Mouse (Mus musculus): Measurements from ENCODE around the gene Zfhx3. TPM values are rescaled to one million over a fixed set of nuclear protein-coding genes. Genes with fewer than 3 reads are reported as not detected.

Zfhx3 gene
- polyA plus RNA-seq, 2 experiments = 0.25 to 0.65 TPM

DNA sequence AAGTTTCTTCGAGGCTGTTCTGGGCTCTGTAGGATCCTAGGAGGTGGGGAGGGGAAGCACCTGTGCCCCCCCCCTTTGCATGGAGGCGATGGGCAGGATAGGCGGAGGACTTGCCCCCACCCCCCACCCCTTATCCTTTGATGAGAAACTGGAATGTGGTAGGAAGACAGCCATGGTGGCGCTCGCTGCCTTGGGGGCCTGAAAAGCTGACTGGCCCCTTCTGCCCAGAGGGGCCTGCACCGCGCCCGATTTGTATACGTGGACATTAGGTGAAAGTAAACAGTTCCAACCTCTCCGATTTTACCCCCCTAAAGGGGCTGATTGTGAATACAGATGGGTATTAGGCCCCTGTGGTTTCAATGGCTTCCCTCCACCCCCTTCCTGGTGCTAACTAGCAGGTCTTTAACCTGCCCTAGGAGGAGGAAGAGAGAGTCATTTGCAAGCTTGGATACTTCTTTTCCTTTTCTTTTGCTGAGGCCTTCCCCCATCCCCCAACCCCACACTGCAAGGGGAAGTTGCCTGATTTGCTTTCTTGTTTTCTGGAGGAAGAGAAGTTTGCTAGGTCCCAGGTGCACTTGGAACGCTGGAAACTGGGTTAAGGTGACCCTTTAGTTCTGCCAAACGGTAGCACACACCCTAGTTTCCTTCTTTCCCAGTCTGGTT, 787.4 kb downstream of the Zfhx3 start:
- Histone ChIP-seq H3K4me3 (ENCODE audit: insufficient read depth in 1 of 2, low read depth in 2 of 2, low read length in 2 of 2) (no peak overlapping the region), H3K27me3 (ENCODE audit: control insufficient read depth, insufficient read depth, low read length) (no peaks in the 10 kb centered on the region), H3K9ac (replicated peaks) (no peak overlapping the region), H3K4me2 (ENCODE audit: low read depth) (no peak overlapping the region), H3K9me3 (ENCODE audit: control insufficient read depth, low read length) (no peaks in the 10 kb centered on the region), H3K4me1 (replicated peaks; ENCODE audit: control insufficient read depth in 2 of 2, insufficient read depth in 2 of 2, low read length in 1 of 2) (peaks cover 0 to 18% of the 10 kb centered on the region in 2 experiments; a peak in 3 of 4 replicates), H3K36me3 (replicated peaks; ENCODE audit: control insufficient read depth, insufficient read depth, low read depth) (no peaks in the 10 kb centered on the region), H3K27ac (no peak overlapping the region)
- ATAC-seq (ENCODE audit: insufficient read depth) (no peak), DNase-seq (ENCODE audit: low read depth in 3 of 3, low spot score in 3 of 3) (no peak)
- TF ChIP-seq CTCF (IDR thresholded peaks at IDR 0.05; ENCODE audit: low read depth) = no peak
- TF ChIP-seq EP300 (IDR thresholded peaks at IDR 0.05; ENCODE audit: low read depth) = no peak
- 28% methylated on average over 12 of the region's 12 CpGs for WGBS (ENCODE audit: insufficient replicate concordance)

- Histone ChIP-seq H3K4me2 (ENCODE audit: low read depth) (no peak overlapping the region), H3K27me3 (ENCODE audit: control insufficient read depth, insufficient read depth, low read length) (no peaks in the 10 kb centered on the region), H3K36me3 (replicated peaks; ENCODE audit: control insufficient read depth, insufficient read depth, low read depth) (no peaks in the 10 kb centered on the region), H3K27ac (no peak overlapping the region), H3K4me3 (ENCODE audit: insufficient read depth in 1 of 2, low read depth in 2 of 2, low read length in 2 of 2) (no peak overlapping the region), H3K9ac (replicated peaks) (no peak overlapping the region), H3K4me1 (replicated peaks; ENCODE audit: control insufficient read depth in 2 of 2, insufficient read depth in 2 of 2, low read length in 1 of 2) (peaks cover 0 to 20% of the 10 kb centered on the region in 2 experiments; a peak in 2 of 4 replicates), H3K9me3 (ENCODE audit: control insufficient read depth, low read length) (no peaks in the 10 kb centered on the region)
- ATAC-seq (ENCODE audit: insufficient read depth) (no peak), DNase-seq (ENCODE audit: low read depth in 3 of 3, low spot score in 3 of 3) (no peak)
- no peak for TF ChIP-seq CTCF (IDR thresholded peaks at IDR 0.05; ENCODE audit: low read depth)
- TF ChIP-seq EP300 (IDR thresholded peaks at IDR 0.05; ENCODE audit: low read depth) = no peak
- 44% methylated on average over 9 of the region's 9 CpGs for WGBS (ENCODE audit: insufficient replicate concordance)
Observed at GRCm38 (mm10) chr8:108730907-108731440, 788.5 kb downstream of the Zfhx3 start.

DNA sequence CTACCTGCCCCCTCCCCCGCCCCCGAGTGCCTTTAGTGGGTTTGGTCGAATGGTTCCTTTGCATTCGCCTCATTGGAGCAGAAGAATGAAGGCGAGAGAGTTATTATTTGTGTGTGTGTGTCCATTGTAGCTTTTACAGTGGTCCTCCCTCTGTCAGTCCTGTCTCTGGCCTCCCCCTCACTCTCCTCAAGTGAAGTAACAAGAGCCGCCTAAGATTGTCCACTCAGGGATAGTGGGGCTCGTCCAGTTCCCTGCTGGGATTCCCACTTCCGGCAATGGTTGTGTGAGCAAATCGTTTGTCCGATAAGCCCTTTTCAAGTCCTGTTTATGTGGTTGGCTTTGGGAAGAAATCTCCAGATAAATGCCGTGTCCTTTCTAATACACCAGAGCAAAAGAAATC, 790.1 kb downstream of the Zfhx3 start:
- Histone ChIP-seq H3K9me3 (ENCODE audit: control insufficient read depth, low read length) (no peaks in the 10 kb centered on the region), H3K4me2 (ENCODE audit: low read depth) (no peak overlapping the region), H3K4me1 (replicated peaks; ENCODE audit: control insufficient read depth in 2 of 2, insufficient read depth in 2 of 2, low read length in 1 of 2) (peaks cover 0 to 31% of the 10 kb centered on the region in 2 experiments; a peak in 2 of 4 replicates), H3K27me3 (ENCODE audit: control insufficient read depth, insufficient read depth, low read length) (no peaks in the 10 kb centered on the region), H3K4me3 (ENCODE audit: insufficient read depth in 1 of 2, low read depth in 2 of 2, low read length in 2 of 2) (no peak overlapping the region), H3K27ac (no peak overlapping the region), H3K9ac (replicated peaks) (no peak overlapping the region), H3K36me3 (replicated peaks; ENCODE audit: control insufficient read depth, insufficient read depth, low read depth) (no peaks in the 10 kb centered on the region)
- 48% methylated on average over 11 of the region's 11 CpGs for WGBS (ENCODE audit: insufficient replicate concordance)
- no peak for TF ChIP-seq CTCF (IDR thresholded peaks at IDR 0.05; ENCODE audit: low read depth)
- no peak for TF ChIP-seq EP300 (IDR thresholded peaks at IDR 0.05; ENCODE audit: low read depth)
- ATAC-seq (ENCODE audit: insufficient read depth) (no peak), DNase-seq (ENCODE audit: low read depth in 3 of 3, low spot score in 3 of 3) (no peak)

GRCm38 (mm10) chr8:108733385-108733784, 790.9 kb downstream of the Zfhx3 start:
- no peaks in the 10 kb centered on the region for H3K27me3 ChIP-seq (ENCODE audit: control insufficient read depth, insufficient read depth, low read length)
- no peak overlapping the region for H3K27ac ChIP-seq
- WGBS (ENCODE audit: insufficient replicate concordance) = 52% methylated on average over 5 of the region's 5 CpGs
- no peak for TF ChIP-seq EP300 (IDR thresholded peaks at IDR 0.05; ENCODE audit: low read depth)
- no peak for TF ChIP-seq CTCF (IDR thresholded peaks at IDR 0.05; ENCODE audit: low read depth)
- H3K4me3 ChIP-seq (ENCODE audit: insufficient read depth in 1 of 2, low read depth in 2 of 2, low read length in 2 of 2) = no peak overlapping the region
- DNase-seq (ENCODE audit: low read depth in 3 of 3, low spot score in 3 of 3) = no peak
- no peaks in the 10 kb centered on the region for H3K9me3 ChIP-seq (ENCODE audit: control insufficient read depth, low read length)
- H3K36me3 ChIP-seq (replicated peaks; ENCODE audit: control insufficient read depth, insufficient read depth, low read depth) = no peaks in the 10 kb centered on the region
- H3K9ac ChIP-seq (replicated peaks) = no peak overlapping the region
- H3K4me2 ChIP-seq (ENCODE audit: low read depth) = no peak overlapping the region
- no peak for ATAC-seq (ENCODE audit: insufficient read depth)
- peaks cover 0 to 34% of the 10 kb centered on the region in 2 experiments; a peak in 2 of 4 replicates for H3K4me1 ChIP-seq (replicated peaks; ENCODE audit: control insufficient read depth in 2 of 2, insufficient read depth in 2 of 2, low read length in 1 of 2)

DNA sequence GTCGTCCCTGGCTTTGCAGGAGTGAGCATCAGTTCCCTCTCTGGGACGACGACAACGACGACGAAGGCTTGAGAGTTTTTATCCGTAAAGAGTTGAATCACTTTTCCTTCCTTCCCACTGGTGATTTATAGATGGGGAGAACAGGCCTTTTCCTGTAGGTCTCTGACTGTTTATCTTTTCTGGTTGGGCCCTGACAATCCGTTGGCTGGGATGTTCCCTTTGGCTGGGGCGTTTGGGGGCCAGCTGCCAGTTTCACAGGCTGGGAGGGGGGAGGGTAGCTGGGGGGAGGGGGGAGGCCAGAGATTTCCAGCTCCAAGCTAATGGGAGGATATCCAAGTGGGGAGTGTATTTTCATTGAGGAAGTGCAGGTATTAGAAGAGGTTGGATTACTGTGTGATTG, 794.0 kb downstream of the Zfhx3 start:
- ATAC-seq (ENCODE audit: insufficient read depth) (no peak), DNase-seq (ENCODE audit: low read depth in 3 of 3, low spot score in 3 of 3) (no peak)
- 30% methylated on average over 9 of the region's 9 CpGs for WGBS (ENCODE audit: insufficient replicate concordance)
- Histone ChIP-seq H3K27ac (no peak overlapping the region), H3K9me3 (ENCODE audit: control insufficient read depth, low read length) (no peaks in the 10 kb centered on the region), H3K4me1 (replicated peaks; ENCODE audit: control insufficient read depth in 2 of 2, insufficient read depth in 2 of 2, low read length in 1 of 2) (peaks cover 0 to 29% of the 10 kb centered on the region in 2 experiments; a peak in 2 of 4 replicates), H3K4me3 (ENCODE audit: insufficient read depth in 1 of 2, low read depth in 2 of 2, low read length in 2 of 2) (no peak overlapping the region), H3K4me2 (ENCODE audit: low read depth) (no peak overlapping the region), H3K27me3 (ENCODE audit: control insufficient read depth, insufficient read depth, low read length) (no peaks in the 10 kb centered on the region), H3K9ac (replicated peaks) (no peak overlapping the region), H3K36me3 (replicated peaks; ENCODE audit: control insufficient read depth, insufficient read depth, low read depth) (no peaks in the 10 kb centered on the region)
- TF ChIP-seq CTCF (IDR thresholded peaks at IDR 0.05; ENCODE audit: low read depth) = no peak
- no peak for TF ChIP-seq EP300 (IDR thresholded peaks at IDR 0.05; ENCODE audit: low read depth)

All from liver, embryonic 14.5 days (tissue).